8 mouse cellular contexts compared by ENCODE assay signal in the genomic region with DNA sequence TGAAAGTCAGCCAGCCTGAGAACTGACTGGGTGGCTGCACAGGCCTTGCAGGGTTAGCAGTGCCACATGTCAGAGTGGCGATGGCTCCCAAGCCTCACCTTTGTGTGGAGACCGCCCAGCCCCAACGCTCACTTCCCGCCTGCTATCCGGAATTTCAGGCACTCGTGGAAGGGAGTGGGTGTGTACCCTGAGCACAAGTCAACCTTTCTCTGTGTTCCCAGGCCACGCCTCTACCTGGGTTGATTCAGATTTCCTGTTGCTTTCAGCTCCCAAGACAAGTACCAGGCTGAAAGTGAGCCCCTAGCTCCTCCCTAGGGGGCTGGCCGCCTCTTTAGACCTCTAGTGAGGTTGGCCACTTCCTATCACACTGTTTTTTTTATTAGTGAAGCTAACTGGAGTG. TPM values are rescaled to one million over a fixed set of nuclear protein-coding genes. Genes with fewer than 3 reads are reported as not detected.
A peak's percentile ranks its signal among the peaks of the same experiment; 100 is the strongest.
DNase-seq lines count a peak whose midpoint lies in the region; ATAC-seq lines count a peak whose summit lies in the region.
"Not testable (repeated sequence)": the region's sequence is repeated elsewhere in the genome, so short reads cannot be mapped to it uniquely, and the experiment has no call there.
"Had no signal": no experiment of that assay in that cellular context is flagged by ENCODE, and none has a peak within 500 bp of the region (broad histone marks: within the 10 kb centered on the region; RNA-seq: fewer than 3 reads in every experiment).

No protein-coding gene starts in this region.

- H3K4me2 ChIP-seq in embryonic facial prominence, embryonic 15.5 days (replicated peaks); intestine, embryonic 14.5 days (ENCODE audit: low read length); kidney, embryonic 16.5 days (replicated peaks; ENCODE audit: low read depth, low read length); lung, embryonic 15.5 days: not testable (repeated sequence)

- not testable (repeated sequence) for H3K36me3 ChIP-seq in embryonic facial prominence, embryonic 15.5 days; intestine, embryonic 14.5 days (ENCODE audit: control insufficient read depth, insufficient read depth, low read length); kidney, embryonic 16.5 days (ENCODE audit: insufficient read depth, low read length); lung, embryonic 15.5 days

- peak; percentile 88 for DNase-seq in R1 (ENCODE audit: low read depth, low spot score)
- DNase-seq in intestine, embryonic 14.5 days (ENCODE audit: low spot score), result peak; percentile 50
- peak; percentile 42 to 64 for DNase-seq in lung, postnatal 4 days
- DNase-seq in testis, postnatal 10 days (ENCODE audit: low spot score), result peak; percentile 41

- not testable (repeated sequence) for H3K4me1 ChIP-seq in embryonic facial prominence, embryonic 15.5 days; intestine, embryonic 14.5 days (replicated peaks; ENCODE audit: control insufficient read depth, insufficient read depth, low read length); kidney, embryonic 16.5 days (ENCODE audit: insufficient read depth, low read length); lung, embryonic 15.5 days

- not testable (repeated sequence) for H3K9me3 ChIP-seq in embryonic facial prominence, embryonic 15.5 days (replicated peaks); intestine, embryonic 14.5 days (ENCODE audit: control insufficient read depth, low read length); kidney, embryonic 16.5 days (ENCODE audit: low read length); lung, embryonic 15.5 days

- 0 out of 2 replicates have a peak, but pooled peaks have one; percentile 52 for ATAC-seq in embryonic facial prominence, embryonic 15.5 days (ENCODE audit: insufficient number of reproducible peaks, low FRiP score, low TSS enrichment, low read depth)
- ATAC-seq in intestine, embryonic 14.5 days (replicated peaks; ENCODE audit: low FRiP score, low TSS enrichment, low read depth), result peak; percentile 65; the same call in 1 of the 2 replicates
- 0 out of 2 replicates have a peak, but pooled peaks have one; percentile 60 for ATAC-seq in kidney, embryonic 16.5 days (ENCODE audit: low FRiP score, low TSS enrichment)
- peak; percentile 87 for ATAC-seq in lung, embryonic 15.5 days (ENCODE audit: borderline replicate concordance, extremely low read depth, low FRiP score, low TSS enrichment)

- not testable (repeated sequence) for H3K9ac ChIP-seq in embryonic facial prominence, embryonic 15.5 days; intestine, embryonic 14.5 days (ENCODE audit: low read length); kidney, embryonic 16.5 days (replicated peaks; ENCODE audit: low read length); lung, embryonic 15.5 days

- H3K4me3 ChIP-seq in embryonic facial prominence, embryonic 15.5 days (replicated peaks); intestine, embryonic 14.5 days (ENCODE audit: low read depth, low read length); kidney, embryonic 16.5 days (ENCODE audit: low read length); lung, embryonic 15.5 days: not testable (repeated sequence)

- H3K27ac ChIP-seq in embryonic facial prominence, embryonic 15.5 days (replicated peaks); intestine, embryonic 14.5 days (ENCODE audit: low read depth); kidney, embryonic 16.5 days (ENCODE audit: low read length); lung, embryonic 15.5 days: not testable (repeated sequence)

- not testable (repeated sequence) for H3K27me3 ChIP-seq in embryonic facial prominence, embryonic 15.5 days; intestine, embryonic 14.5 days (replicated peaks; ENCODE audit: control insufficient read depth, insufficient read depth, low read length); kidney, embryonic 16.5 days (ENCODE audit: insufficient read depth, low read length); lung, embryonic 15.5 days

- WGBS in embryonic facial prominence, embryonic 15.5 days, result 50% methylated on average over 8 of the region's 8 CpGs
- 52% methylated on average over 8 of the region's 8 CpGs for WGBS in intestine, embryonic 14.5 days
- WGBS in kidney, embryonic 16.5 days, result 45% methylated on average over 8 of the region's 8 CpGs
- WGBS in lung, embryonic 15.5 days, result 51% methylated on average over 8 of the region's 8 CpGs

RNA-seq across cellular contexts. Expression of gene Tmem181a, which starts 22.5 kb away (rescaled TPM):
- polyA plus RNA-seq in embryonic facial prominence, embryonic 15.5 days (2015; fragmentation: Nextera tagmentation; extraction: Ambion mirVana), result 19.4 and 21.0 TPM in 2 replicates
- 23.0 and 23.7 TPM in 2 replicates for polyA plus RNA-seq in intestine, embryonic 14.5 days (2014; fragmentation: Nextera tagmentation; extraction: Ambion mirVana)
- 13.3 and 13.8 TPM in 2 replicates for polyA plus RNA-seq in kidney, embryonic 16.5 days (2015; fragmentation: Nextera tagmentation; extraction: Ambion mirVana)
- 18.9 and 20.3 TPM in 2 replicates for polyA plus RNA-seq in lung, embryonic 15.5 days (2015; fragmentation: Nextera tagmentation; extraction: Ambion mirVana)
- polyA plus RNA-seq: G1E had no signal

RNA-seq across cellular contexts. Expression of gene Dynlt1a, which starts 38.1 kb away (rescaled TPM):
- 14.8 and 17.2 TPM in 2 replicates for polyA plus RNA-seq in embryonic facial prominence, embryonic 15.5 days (2015; fragmentation: Nextera tagmentation; extraction: Ambion mirVana)
- polyA plus RNA-seq in intestine, embryonic 14.5 days (2014; fragmentation: Nextera tagmentation; extraction: Ambion mirVana), result 16.4 and 20.3 TPM in 2 replicates
- polyA plus RNA-seq in kidney, embryonic 16.5 days (2015; fragmentation: Nextera tagmentation; extraction: Ambion mirVana), result 15.1 and 16.1 TPM in 2 replicates
- polyA plus RNA-seq in lung, embryonic 15.5 days (2015; fragmentation: Nextera tagmentation; extraction: Ambion mirVana), result 15.7 and 16.4 TPM in 2 replicates
